Mouse (Mus musculus): ENCODE data around the gene Cyth1.

- TF ChIP-seq CTCF (conservative IDR thresholded peaks at IDR 0.05; ENCODE audit: insufficient read depth, insufficient read length, low read depth, low read length): no peak
- TF ChIP-seq POLR2A (IDR thresholded peaks at IDR 0.05; ENCODE audit: low read depth, low read length): no peak
These were observed 40.9 kb downstream of the Cyth1 start for GRCm38 (mm10) chr11:118207424-118208033.

All from kidney, adult 2 months (tissue).